Mouse (Mus musculus) right cerebral cortex, postnatal 4 days (tissue): ENCODE results near the gene Trit1.

Source experiments
- DNase-seq: peaks from one replicate; pipeline ENCODE4 v3.0.0-alpha.2; 2022

Gene Trit1

GRCm38 (mm10) chr4:123053179-123053578 lies 36.8 kb downstream of the Trit1 start:
- peak; percentile 41 for DNase-seq

GRCm38 (mm10) chr4:123054172-123054790 lies 37.9 kb downstream of the Trit1 start:
- no peak for DNase-seq

GRCm38 (mm10) chr4:123056560-123057109 lies 40.2 kb downstream of the Trit1 start:
- DNase-seq, result no peak

GRCm38 (mm10) chr4:123057957-123058356 lies 41.6 kb downstream of the Trit1 start:
- DNase-seq, result no peak

GRCm38 (mm10) chr4:123061744-123062143 lies 45.3 kb downstream of the Trit1 start:
- DNase-seq, result no peak

GRCm38 (mm10) chr4:123068646-123069045 lies 52.2 kb downstream of the Trit1 start:
- no peak for DNase-seq

GRCm38 (mm10) chr4:123071266-123071966 lies 55.0 kb downstream of the Trit1 start:
- peak; percentile 43 for DNase-seq

GRCm38 (mm10) chr4:123076928-123077327 lies 60.5 kb downstream of the Trit1 start:
- no peak for DNase-seq

- no peak for DNase-seq
Measured at GRCm38 (mm10) chr4:123078231-123078630, 61.8 kb downstream of the Trit1 start.

GRCm38 (mm10) chr4:123080791-123081190 lies 64.4 kb downstream of the Trit1 start:
- DNase-seq, result no peak

- peak; percentile 65 for DNase-seq
Measured at GRCm38 (mm10) chr4:123082283-123083163, 66.1 kb downstream of the Trit1 start.

- no peak for DNase-seq
Measured at GRCm38 (mm10) chr4:123083323-123083902, 67.0 kb downstream of the Trit1 start.

GRCm38 (mm10) chr4:123085290-123085689 lies 68.9 kb downstream of the Trit1 start:
- DNase-seq, result no peak

GRCm38 (mm10) chr4:123086381-123086780 lies 70.0 kb downstream of the Trit1 start:
- DNase-seq, result no peak

GRCm38 (mm10) chr4:123092621-123093020 lies 76.2 kb downstream of the Trit1 start:
- DNase-seq, result no peak

- DNase-seq, result no peak
Measured at GRCm38 (mm10) chr4:123093064-123093776, 76.8 kb downstream of the Trit1 start.

GRCm38 (mm10) chr4:123093869-123094268 lies 77.5 kb downstream of the Trit1 start:
- no peak for DNase-seq
